Mouse (Mus musculus) stomach, embryonic 15.5 days (tissue): ENCODE data around the gene Dnah9. TPM values are rescaled to one million over a fixed set of nuclear protein-coding genes. Genes with fewer than 3 reads are reported as not detected.

Experiments used
- ATAC-seq: fragments of 200-750 bp; cut with Nextera tagmentation; 2 replicates; pipeline ENCODE4 v1.8.0; 2017; ENCODE audit warnings: low read depth, moderate number of reproducible peaks, moderate TSS enrichment; ENCODE audit not compliant: insufficient read depth, low FRiP score
- H3K27ac ChIP-seq: fragments of 300-500 bp; sonication (generic); 2 replicates; pipeline ENCODE4 v1.5.1; 2015; ENCODE audit warnings: mild to moderate bottlenecking, inconsistent platforms
- H3K27me3 ChIP-seq: fragments of 300-500 bp; sonication (generic); replicated peaks from 2 replicates; pipeline ENCODE4 v1.6.1; 2015; ENCODE audit warnings: inconsistent platforms
- H3K36me3 ChIP-seq: fragments of 300-500 bp; sonication (generic); 2 replicates; pipeline ENCODE4 v1.6.1; 2015; ENCODE audit warnings: inconsistent platforms
- H3K4me1 ChIP-seq: fragments of 300-500 bp; sonication (generic); 2 replicates; pipeline ENCODE4 v1.6.1; 2015; ENCODE audit warnings: inconsistent platforms
- H3K4me2 ChIP-seq: fragments of 300-500 bp; sonication (generic); 2 replicates; pipeline ENCODE4 v1.6.1; 2015; ENCODE audit warnings: mild to moderate bottlenecking, inconsistent platforms
- H3K4me3 ChIP-seq: fragments of 300-500 bp; sonication (generic); replicated peaks from 2 replicates; pipeline ENCODE4 v1.5.1; 2015; ENCODE audit warnings: inconsistent platforms
- H3K9ac ChIP-seq: fragments of 300-500 bp; sonication (generic); 2 replicates; pipeline ENCODE4 v1.6.1; 2015; ENCODE audit warnings: inconsistent platforms
- H3K9me3 ChIP-seq: fragments of 300-500 bp; sonication (generic); 2 replicates; pipeline ENCODE4 v1.6.1; 2016; ENCODE audit warnings: inconsistent platforms
- whole genome bisulfite sequencing: fragments of 180-500 bp; shearing (Covaris S2); methylation state at CpG from one replicate; pipeline ENCODE4 v1.1.7; 2015; 5-methylcytosine and 5-hydroxymethylcytosine counted together
- polyA plus RNA-seq: library from polyadenylated mRNA; unstranded; fragments of >200 nt; fragmentation: Nextera tagmentation; extraction: Ambion mirVana; gene quantifications from 2 replicates; pipeline ENCODE4 v1.2.1, GENCODE M21; 2015

Dnah9 gene
- polyA plus RNA-seq, 1 experiment from 2014 or later: 0.27 TPM

DNA sequence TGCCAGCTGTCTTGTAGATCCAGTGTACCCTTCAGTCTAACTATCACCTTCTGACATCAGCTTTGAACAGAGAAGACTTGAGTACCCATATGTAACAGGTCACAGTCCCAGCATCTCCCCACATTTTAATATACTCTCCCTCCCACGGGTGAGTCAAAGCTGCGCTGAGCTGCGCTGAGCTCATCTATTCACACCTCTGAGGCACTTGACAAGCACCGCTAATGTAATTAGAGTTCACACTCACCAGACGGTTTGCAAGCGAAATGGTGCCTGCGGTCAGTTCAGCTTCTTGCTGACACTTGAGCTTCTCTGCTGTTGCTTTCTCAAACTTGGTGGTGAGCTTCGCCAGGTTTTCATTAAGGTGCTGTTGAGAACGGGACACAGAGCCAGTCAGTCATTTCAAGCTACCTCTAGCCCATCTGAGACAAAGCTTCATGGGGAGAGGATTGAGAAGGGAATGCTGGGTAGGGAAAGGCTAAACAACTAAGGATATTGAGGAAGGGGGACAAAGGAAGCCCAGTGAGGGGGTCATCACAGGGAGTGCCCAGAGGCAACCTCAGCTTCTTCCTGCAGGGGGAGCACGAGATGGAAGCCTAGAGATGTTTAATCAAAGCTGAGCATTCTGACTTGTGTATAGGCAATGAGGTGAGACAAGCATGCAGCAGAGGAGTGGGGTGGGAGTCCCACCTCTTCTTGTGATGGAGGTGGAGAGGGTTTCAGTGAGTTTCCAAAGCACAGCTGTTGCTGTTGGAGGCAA, 249.7 kb downstream of the Dnah9 start:
- Histone ChIP-seq H3K4me1 (no peaks in the 10 kb centered on the region), H3K4me3 (no peak overlapping the region), H3K27me3 (no peaks in the 10 kb centered on the region), H3K27ac (no peak overlapping the region), H3K4me2 (no peak overlapping the region), H3K36me3 (no peaks in the 10 kb centered on the region), H3K9ac (no peak overlapping the region), H3K9me3 (no peaks in the 10 kb centered on the region)
- no peak for ATAC-seq
- WGBS: 59% methylated on average over 10 of the region's 10 CpGs

DNA sequence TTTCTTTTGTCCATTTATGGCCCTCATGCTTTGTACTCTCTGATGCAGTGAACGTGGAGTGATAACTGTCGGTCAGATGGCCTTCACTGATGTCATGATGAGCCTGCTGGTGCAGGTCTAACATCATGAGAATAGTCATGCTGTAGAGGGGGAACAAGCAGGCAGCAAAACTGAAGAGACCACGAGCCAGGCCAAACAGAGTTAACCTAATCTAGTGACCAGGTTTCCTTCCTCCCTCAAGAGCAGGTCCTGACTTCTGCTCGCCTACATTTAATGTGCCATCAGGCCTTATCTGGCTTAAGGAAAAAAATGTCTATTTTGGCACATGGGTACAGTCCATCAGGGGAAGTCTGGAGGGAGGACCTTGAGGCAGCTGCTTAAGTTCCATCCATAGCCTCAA, 259.2 kb downstream of the Dnah9 start:
- Histone ChIP-seq H3K9ac (no peak overlapping the region), H3K4me1 (no peaks in the 10 kb centered on the region), H3K27me3 (no peaks in the 10 kb centered on the region), H3K36me3 (no peaks in the 10 kb centered on the region), H3K4me2 (no peak overlapping the region), H3K4me3 (no peak overlapping the region), H3K9me3 (no peaks in the 10 kb centered on the region), H3K27ac (no peak overlapping the region)
- WGBS: 72% methylated on average over 4 of the region's 4 CpGs
- ATAC-seq: no peak

DNA sequence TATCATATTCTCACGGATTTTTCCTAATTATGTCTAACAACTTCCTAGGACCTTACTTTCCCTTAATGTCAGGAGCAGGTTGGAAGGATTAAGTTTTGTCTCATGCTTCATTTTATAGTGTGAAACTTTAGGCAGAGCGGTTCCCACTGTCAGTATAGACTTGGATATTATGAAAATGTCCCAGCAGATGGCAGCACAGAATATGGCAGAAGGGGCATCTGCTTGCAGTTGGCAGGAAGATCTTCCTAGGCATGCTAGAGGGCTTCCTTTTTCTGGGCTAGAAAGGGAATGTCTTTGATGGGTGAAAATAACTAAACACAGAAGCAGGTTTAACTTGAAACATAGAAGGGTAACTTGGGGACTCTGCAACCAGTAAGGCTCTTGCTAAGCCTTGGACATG, 262.9 kb downstream of the Dnah9 start:
- Histone ChIP-seq H3K9ac (no peak overlapping the region), H3K4me1 (no peaks in the 10 kb centered on the region), H3K27me3 (no peaks in the 10 kb centered on the region), H3K4me2 (no peak overlapping the region), H3K27ac (no peak overlapping the region), H3K4me3 (no peak overlapping the region), H3K36me3 (no peaks in the 10 kb centered on the region), H3K9me3 (no peaks in the 10 kb centered on the region)
- 73% methylated on average over 2 of the region's 2 CpGs for WGBS
- no peak for ATAC-seq

DNA sequence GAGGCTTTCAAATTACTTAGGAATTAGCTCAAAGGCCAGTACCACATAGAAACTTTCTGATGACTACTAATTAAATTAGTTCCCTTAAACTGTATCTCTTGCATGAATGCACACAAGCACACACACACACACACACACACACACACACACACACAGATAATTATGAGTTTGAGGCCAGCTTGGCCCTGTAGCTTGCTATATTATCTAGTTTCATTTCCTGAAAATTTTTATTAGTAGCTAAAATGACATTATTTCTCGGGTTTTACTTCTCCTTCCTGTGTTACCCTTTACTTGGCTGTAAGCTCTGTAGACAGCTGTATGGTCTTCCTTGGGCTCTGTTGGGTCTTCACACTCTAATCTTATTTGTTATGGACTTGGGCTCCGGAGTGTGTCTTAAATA, 264.4 kb downstream of the Dnah9 start:
- no peak overlapping the region for H3K4me2 ChIP-seq
- H3K4me3 ChIP-seq: no peak overlapping the region
- 71% methylated on average over 2 of the region's 2 CpGs for WGBS
- H3K27ac ChIP-seq: no peak overlapping the region
- H3K36me3 ChIP-seq: no peaks in the 10 kb centered on the region
- H3K9ac ChIP-seq: no peak overlapping the region
- ATAC-seq: no peak
- no peaks in the 10 kb centered on the region for H3K27me3 ChIP-seq
- H3K4me1 ChIP-seq: no peaks in the 10 kb centered on the region
- H3K9me3 ChIP-seq: no peaks in the 10 kb centered on the region

DNA sequence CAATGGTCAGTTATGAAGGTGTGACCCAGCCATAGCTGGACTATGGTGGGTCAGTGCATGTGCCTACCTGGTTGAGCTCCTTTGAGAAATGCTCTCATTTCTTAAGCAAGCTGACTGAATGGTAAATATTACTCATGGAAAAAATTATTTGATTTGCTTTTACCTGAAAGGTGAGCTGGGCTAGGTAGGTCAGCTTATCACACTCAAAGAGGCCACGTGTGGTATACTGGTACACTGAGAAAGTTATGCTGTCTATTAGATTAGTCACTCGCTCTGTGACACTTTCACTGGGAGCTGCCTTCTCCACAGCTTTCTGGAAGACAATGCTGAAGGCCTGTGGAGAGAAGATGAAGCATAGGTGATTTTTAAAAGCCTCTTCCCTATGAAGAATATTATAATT, 286.9 kb downstream of the Dnah9 start:
- Histone ChIP-seq H3K36me3 (no peaks in the 10 kb centered on the region), H3K4me1 (no peaks in the 10 kb centered on the region), H3K9me3 (no peaks in the 10 kb centered on the region), H3K9ac (no peak overlapping the region), H3K27me3 (no peaks in the 10 kb centered on the region), H3K4me3 (no peak overlapping the region), H3K27ac (no peak overlapping the region), H3K4me2 (no peak overlapping the region)
- 68% methylated on average over 2 of the region's 2 CpGs for WGBS
- peak; percentile 87 for ATAC-seq

DNA sequence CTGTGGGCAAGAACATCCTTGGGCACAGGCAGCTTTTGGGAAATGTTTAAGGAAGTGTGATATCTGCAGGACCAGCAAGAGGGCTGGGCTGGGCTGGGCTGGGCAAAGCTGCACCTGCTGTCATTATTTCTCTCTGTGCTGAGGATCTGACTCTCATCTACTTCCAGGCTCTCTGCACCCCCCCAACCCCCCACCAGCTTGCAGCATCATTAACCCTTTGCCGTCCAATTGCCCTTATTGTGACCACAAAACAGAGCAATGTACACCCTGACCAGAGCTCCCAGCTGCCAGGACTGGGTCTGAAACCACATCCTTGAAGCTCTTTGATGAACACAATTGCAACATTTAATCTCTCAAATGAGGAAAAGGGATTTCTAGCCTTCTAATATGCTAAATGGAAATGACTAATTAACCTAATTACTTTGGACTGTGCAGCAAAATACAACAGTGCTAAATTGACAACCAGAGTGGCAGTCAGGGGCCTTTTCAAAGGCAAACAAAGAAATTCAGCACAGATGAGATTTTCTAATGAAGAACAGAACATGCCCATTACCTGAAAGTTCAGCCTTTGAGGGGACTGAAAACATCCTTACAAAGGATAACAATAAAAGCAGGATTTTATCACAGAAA, 291.1 kb downstream of the Dnah9 start:
- Histone ChIP-seq H3K9me3 (no peaks in the 10 kb centered on the region), H3K9ac (no peak overlapping the region), H3K4me2 (no peak overlapping the region), H3K4me1 (no peaks in the 10 kb centered on the region), H3K27ac (no peak overlapping the region), H3K36me3 (no peaks in the 10 kb centered on the region), H3K4me3 (no peak overlapping the region), H3K27me3 (no peaks in the 10 kb centered on the region)
- ATAC-seq: no peak
- WGBS: 75% methylated on average over 1 of the region's 1 CpGs

DNA sequence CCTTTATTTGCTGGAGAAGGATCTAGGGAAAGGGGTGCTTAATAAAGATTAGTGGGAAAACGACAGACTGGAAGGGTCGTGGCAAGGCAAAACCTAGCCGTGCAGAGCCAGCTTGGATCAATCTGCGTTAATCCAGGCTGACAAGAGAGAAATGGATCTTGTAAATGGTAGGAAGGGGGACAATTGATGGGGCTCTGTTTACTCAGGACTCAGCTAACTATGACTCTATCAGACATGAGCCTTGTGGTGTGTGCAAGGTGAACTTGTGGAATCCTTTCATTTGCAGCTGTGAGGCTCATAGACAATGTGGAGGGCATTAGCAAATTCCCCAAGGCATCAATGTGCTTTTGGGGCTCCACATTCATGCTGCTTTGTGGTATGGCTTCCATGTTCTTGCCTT, 306.9 kb downstream of the Dnah9 start:
- H3K27me3 ChIP-seq: no peaks in the 10 kb centered on the region
- H3K27ac ChIP-seq: peak overlapping the region; percentile 36; the same call in 1 of the 2 replicates
- H3K9me3 ChIP-seq: no peaks in the 10 kb centered on the region
- no peaks in the 10 kb centered on the region for H3K4me1 ChIP-seq
- no peaks in the 10 kb centered on the region for H3K36me3 ChIP-seq
- H3K4me3 ChIP-seq: no peak overlapping the region
- 12% methylated on average over 4 of the region's 4 CpGs for WGBS
- H3K9ac ChIP-seq: no peak overlapping the region
- ATAC-seq: peak; percentile 50
- H3K4me2 ChIP-seq: no peak overlapping the region

DNA sequence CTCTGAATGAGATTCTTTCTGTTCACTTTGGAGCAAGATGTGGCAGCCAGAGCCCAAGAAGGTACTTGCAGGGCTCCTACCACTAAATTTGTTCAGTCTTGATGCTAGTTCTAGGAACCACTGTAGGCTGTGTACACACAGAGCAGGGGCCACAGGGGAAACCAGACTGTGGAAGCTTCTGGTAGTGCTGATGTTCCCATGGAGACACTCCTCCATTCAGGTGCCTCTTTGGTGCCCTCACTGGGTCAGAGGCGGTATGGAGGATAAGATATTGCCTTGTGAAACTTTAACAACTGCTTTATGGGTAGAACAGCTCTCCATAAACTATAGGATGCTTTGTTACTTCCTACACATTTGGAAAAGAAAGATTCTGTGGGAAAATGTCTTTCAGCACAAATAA, 316.3 kb downstream of the Dnah9 start:
- H3K27ac ChIP-seq: no peak overlapping the region
- H3K4me3 ChIP-seq: no peak overlapping the region
- no peak for ATAC-seq
- no peaks in the 10 kb centered on the region for H3K9me3 ChIP-seq
- 21% methylated on average over 1 of the region's 1 CpGs for WGBS
- no peak overlapping the region for H3K9ac ChIP-seq
- H3K27me3 ChIP-seq: no peaks in the 10 kb centered on the region
- H3K4me1 ChIP-seq: peaks cover 4% of the 10 kb centered on the region; the same call in 1 of the 2 replicates
- H3K4me2 ChIP-seq: no peak overlapping the region
- H3K36me3 ChIP-seq: no peaks in the 10 kb centered on the region

DNA sequence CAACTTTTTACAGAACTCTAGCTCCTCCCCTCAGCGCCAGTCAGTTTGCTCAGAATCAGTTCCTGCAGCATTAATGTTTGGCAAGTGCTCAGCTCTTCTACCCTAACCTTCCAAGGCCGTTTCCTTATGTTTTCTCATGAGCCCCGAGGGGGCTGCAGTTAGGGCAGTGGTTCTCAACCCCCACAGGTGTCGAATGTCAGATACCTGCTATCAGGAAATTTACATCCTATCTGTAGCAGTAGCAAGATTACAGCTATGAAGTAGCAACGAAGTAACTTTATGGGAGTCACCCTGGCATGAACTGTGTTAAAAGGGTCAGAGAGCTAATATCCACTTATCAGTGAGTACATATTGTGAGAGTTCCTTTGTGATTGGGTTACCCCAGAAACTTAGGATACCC, 321.9 kb downstream of the Dnah9 start:
- Histone ChIP-seq H3K4me1 (0 out of 2 replicates have a peak, but pooled peaks cover 2% of the 10 kb centered on the region), H3K27me3 (no peaks in the 10 kb centered on the region), H3K9ac (no peak overlapping the region), H3K4me2 (no peak overlapping the region), H3K9me3 (no peaks in the 10 kb centered on the region), H3K4me3 (no peak overlapping the region), H3K27ac (no peak overlapping the region), H3K36me3 (no peaks in the 10 kb centered on the region)
- 52% methylated on average over 5 of the region's 5 CpGs for WGBS
- peak; percentile 66 for ATAC-seq

DNA sequence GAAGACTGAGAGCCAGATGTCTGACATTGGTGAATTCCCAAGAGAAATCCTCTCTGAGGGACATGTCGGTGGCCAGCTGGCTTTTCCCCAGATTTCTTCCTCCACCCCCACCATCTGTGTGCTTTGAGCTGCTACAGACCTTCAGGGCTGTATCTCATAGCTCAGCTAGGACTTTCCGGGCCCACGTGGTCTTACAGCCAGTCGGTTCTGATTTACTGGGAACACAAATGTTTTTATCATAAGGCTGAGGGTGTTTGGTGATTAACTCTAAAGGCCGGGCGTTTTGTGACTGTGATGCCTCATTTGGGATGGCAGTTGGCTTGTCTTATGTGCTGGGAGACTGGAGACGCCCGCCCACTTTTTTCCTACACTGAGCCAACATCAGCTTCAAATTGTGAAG, 329.4 kb downstream of the Dnah9 start:
- H3K27ac ChIP-seq: no peak overlapping the region
- no peak overlapping the region for H3K4me3 ChIP-seq
- no peaks in the 10 kb centered on the region for H3K36me3 ChIP-seq
- H3K4me1 ChIP-seq: no peaks in the 10 kb centered on the region
- H3K27me3 ChIP-seq: no peaks in the 10 kb centered on the region
- 56% methylated on average over 8 of the region's 8 CpGs for WGBS
- H3K4me2 ChIP-seq: no peak overlapping the region
- no peak for ATAC-seq
- H3K9me3 ChIP-seq: no peaks in the 10 kb centered on the region
- H3K9ac ChIP-seq: no peak overlapping the region

DNA sequence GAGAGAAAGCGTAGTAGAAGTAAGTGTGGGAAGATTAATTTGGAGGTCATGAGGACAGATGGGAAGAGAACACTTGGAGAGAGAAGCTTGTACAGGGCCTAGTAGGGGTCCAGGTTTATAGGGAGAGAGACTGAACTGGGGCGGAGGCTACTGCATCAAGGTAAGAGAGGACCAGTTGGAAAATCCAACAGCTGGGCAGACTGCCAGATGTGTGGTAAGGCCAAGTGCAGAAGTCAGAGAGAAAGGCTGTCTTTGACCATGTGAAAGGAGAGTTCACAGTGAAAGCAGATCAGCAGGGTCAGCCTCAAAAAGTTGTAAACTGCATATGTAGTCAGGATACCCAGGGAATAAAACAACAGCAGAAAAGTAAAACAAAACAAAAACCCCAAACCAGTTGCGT, 343.8 kb downstream of the Dnah9 start:
- no peak overlapping the region for H3K4me3 ChIP-seq
- H3K36me3 ChIP-seq: peaks cover 17% of the 10 kb centered on the region
- 85% methylated on average over 3 of the region's 3 CpGs for WGBS
- H3K4me1 ChIP-seq: no peaks in the 10 kb centered on the region
- H3K27ac ChIP-seq: no peak overlapping the region
- no peak overlapping the region for H3K9ac ChIP-seq
- no peaks in the 10 kb centered on the region for H3K27me3 ChIP-seq
- H3K4me2 ChIP-seq: no peak overlapping the region
- no peak for ATAC-seq
- no peaks in the 10 kb centered on the region for H3K9me3 ChIP-seq

DNA sequence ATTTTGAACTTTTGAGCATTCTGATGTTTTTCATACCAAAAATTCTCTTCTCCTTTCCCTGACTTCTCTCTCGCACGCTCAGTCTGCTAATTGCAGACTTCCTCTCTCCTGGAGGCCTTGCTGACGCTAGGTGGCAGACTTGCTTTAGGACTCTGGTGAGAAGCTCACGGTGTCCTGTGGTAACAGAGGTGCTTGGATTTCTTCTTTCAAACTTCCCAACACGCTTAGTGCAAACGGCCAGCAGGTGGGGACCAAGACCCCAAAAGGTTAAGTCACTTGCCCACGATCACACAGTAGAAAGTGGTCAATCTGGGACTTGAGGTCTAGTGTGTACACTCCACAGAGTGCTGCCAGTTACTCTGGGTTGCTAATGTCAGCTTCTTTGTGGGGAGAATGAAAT, 347.5 kb downstream of the Dnah9 start:
- Histone ChIP-seq H3K27ac (no peak overlapping the region), H3K36me3 (0 out of 2 replicates have a peak, but pooled peaks cover 8% of the 10 kb centered on the region), H3K27me3 (no peaks in the 10 kb centered on the region), H3K4me3 (no peak overlapping the region), H3K9me3 (no peaks in the 10 kb centered on the region), H3K4me1 (no peaks in the 10 kb centered on the region), H3K4me2 (no peak overlapping the region), H3K9ac (no peak overlapping the region)
- WGBS: 14% methylated on average over 7 of the region's 7 CpGs
- ATAC-seq: peak; percentile 68
